Mouse (Mus musculus): ENCODE measurements at regions not wholly inside any gene's neighbourhood (a gene's known extent, or its start where the extent isn't known, plus 50 kb on each side); places are given as distances from the start of the nearest gene placed in this dataset.

DNA sequence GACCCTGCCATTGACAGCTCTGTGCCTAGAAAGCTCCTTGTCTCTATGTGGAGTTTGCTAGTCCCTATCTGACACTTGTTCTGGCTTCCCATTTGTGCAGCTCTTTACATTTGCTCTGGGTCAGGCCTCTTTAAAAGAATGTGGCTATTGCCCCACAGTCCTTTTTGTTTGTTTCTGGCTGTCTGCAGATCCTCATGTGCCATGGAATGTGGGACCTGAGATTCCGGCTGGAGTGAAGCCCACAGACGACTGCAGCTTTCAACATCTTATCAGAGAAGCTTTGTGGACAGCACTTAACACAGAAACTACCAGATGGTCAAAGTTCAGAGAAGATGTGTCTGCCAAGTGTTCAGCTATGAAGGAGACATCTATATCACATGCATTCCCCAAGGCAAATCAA lies 309.7 kb upstream of the Egfl6 start:
- H3K9ac ChIP-seq (ENCODE audit: low read depth, low read length): no peak overlapping the region
- peak in 1 of 2 experiments; percentile 4 for DNase-seq
- intact Hi-C loops (cut with DNase I): no loop called here
- no peaks in the 10 kb centered on the region for H3K4me1 ChIP-seq (ENCODE audit: control insufficient read depth, insufficient read depth, low read length)
- H3K27me3 ChIP-seq (ENCODE audit: control insufficient read depth, insufficient read depth, low read length): no peaks in the 10 kb centered on the region
- no peak for TF ChIP-seq POLR2A (IDR thresholded peaks at IDR 0.05; ENCODE audit: insufficient read depth, low read depth, low read length)
- no peak for TF ChIP-seq CTCF (IDR thresholded peaks at IDR 0.05)
- no peak for TF ChIP-seq EP300 (IDR thresholded peaks at IDR 0.05; ENCODE audit: insufficient read depth, low read depth, low read length)
- WGBS: 53% methylated on average over 2 of the region's 2 CpGs
- H3K36me3 ChIP-seq (ENCODE audit: control insufficient read depth, insufficient read depth, low read length): no peaks in the 10 kb centered on the region
- H3K27ac ChIP-seq: no peak overlapping the region
- H3K79me2 ChIP-seq (replicated peaks; ENCODE audit: control insufficient read depth, insufficient read depth, low read length): no peaks in the 10 kb centered on the region
- no peak overlapping the region for H3K4me3 ChIP-seq

DNA sequence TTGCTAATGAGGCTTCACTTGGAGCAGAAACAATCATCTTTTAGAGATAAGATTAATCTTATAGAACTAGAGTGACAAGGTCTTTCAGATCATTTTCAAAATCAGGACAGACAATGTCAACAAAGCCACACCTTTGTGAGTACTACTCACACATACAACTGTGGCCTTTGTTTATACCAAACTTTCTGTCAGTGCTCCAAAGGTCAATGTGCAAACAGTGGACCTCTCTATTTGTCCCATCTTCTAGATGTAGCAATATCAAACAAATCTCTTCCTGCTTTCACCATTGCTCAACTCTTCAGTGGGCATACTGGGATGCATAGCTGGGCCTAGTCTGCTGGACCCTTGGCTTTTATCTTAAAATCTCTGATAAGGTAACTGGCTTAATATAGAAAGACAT lies 300.9 kb upstream of the Egfl6 start:
- H3K36me3 ChIP-seq (ENCODE audit: control insufficient read depth, insufficient read depth, low read length): no peaks in the 10 kb centered on the region
- intact Hi-C loops (cut with DNase I): no loop called here
- no peak for DNase-seq
- TF ChIP-seq EP300 (IDR thresholded peaks at IDR 0.05; ENCODE audit: insufficient read depth, low read depth, low read length): no peak
- TF ChIP-seq CTCF (IDR thresholded peaks at IDR 0.05): no peak
- no peak for TF ChIP-seq POLR2A (IDR thresholded peaks at IDR 0.05; ENCODE audit: insufficient read depth, low read depth, low read length)
- H3K9ac ChIP-seq (ENCODE audit: low read depth, low read length): no peak overlapping the region
- no peaks in the 10 kb centered on the region for H3K79me2 ChIP-seq (replicated peaks; ENCODE audit: control insufficient read depth, insufficient read depth, low read length)
- no peaks in the 10 kb centered on the region for H3K4me1 ChIP-seq (ENCODE audit: control insufficient read depth, insufficient read depth, low read length)
- no peak overlapping the region for H3K27ac ChIP-seq
- H3K27me3 ChIP-seq (ENCODE audit: control insufficient read depth, insufficient read depth, low read length): no peaks in the 10 kb centered on the region
- H3K4me3 ChIP-seq: no peak overlapping the region

DNA sequence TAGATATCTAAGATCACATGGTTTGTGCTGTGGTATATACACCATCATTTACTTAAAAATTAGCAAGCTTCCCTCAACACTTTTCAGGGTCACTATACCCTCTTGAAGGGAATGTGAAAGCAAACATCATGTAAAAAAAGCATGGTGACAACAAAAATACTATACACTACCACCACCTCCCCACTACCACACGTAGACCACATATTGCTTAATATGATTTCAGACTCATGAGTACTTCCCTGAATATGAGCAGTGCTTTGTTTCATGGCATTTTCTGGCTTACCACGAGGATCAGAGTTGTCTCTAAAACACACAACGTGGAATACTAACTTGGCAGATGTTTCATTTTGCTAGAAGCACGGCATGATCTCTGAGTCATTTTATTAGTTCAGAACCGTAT lies 284.0 kb upstream of the Egfl6 start:
- no peaks in the 10 kb centered on the region for H3K79me2 ChIP-seq (replicated peaks; ENCODE audit: control insufficient read depth, insufficient read depth, low read length)
- WGBS: 80% methylated on average over 5 of the region's 5 CpGs
- no peak overlapping the region for H3K27ac ChIP-seq
- no peaks in the 10 kb centered on the region for H3K36me3 ChIP-seq (ENCODE audit: control insufficient read depth, insufficient read depth, low read length)
- DNase-seq: no peak
- H3K4me3 ChIP-seq: no peak overlapping the region
- H3K27me3 ChIP-seq (ENCODE audit: control insufficient read depth, insufficient read depth, low read length): no peaks in the 10 kb centered on the region
- no peaks in the 10 kb centered on the region for H3K4me1 ChIP-seq (ENCODE audit: control insufficient read depth, insufficient read depth, low read length)
- intact Hi-C loops (cut with DNase I): no loop called here
- TF ChIP-seq POLR2A (IDR thresholded peaks at IDR 0.05; ENCODE audit: insufficient read depth, low read depth, low read length) (no peak), EP300 (IDR thresholded peaks at IDR 0.05; ENCODE audit: insufficient read depth, low read depth, low read length) (no peak), CTCF (IDR thresholded peaks at IDR 0.05) (no peak)
- no peak overlapping the region for H3K9ac ChIP-seq (ENCODE audit: low read depth, low read length)

DNA sequence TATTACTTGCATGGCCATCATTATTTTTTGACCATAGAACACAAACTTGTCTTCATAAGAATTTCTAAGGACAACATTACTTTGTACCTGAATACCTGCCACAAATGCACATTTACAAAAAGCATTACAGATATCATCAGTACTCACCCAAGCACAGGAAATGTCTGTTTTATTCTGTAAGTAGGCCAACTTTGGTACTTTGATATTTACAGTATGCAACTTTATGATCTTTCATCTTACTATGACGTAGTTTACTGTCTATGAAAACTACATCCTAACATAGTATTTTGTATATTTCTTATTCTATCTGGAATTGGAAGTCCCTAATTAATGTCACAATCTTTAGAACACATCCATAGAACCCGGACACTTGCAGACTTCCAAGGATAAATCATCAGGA lies 282.2 kb upstream of the Egfl6 start:
- Histone ChIP-seq H3K27me3 (ENCODE audit: control insufficient read depth, insufficient read depth, low read length) (no peaks in the 10 kb centered on the region), H3K4me1 (ENCODE audit: control insufficient read depth, insufficient read depth, low read length) (no peaks in the 10 kb centered on the region), H3K27ac (no peak overlapping the region), H3K4me3 (no peak overlapping the region), H3K36me3 (ENCODE audit: control insufficient read depth, insufficient read depth, low read length) (no peaks in the 10 kb centered on the region), H3K79me2 (replicated peaks; ENCODE audit: control insufficient read depth, insufficient read depth, low read length) (no peaks in the 10 kb centered on the region), H3K9ac (ENCODE audit: low read depth, low read length) (no peak overlapping the region)
- 71% methylated on average over 2 of the region's 2 CpGs for WGBS
- intact Hi-C loops (cut with DNase I): no loop called here
- TF ChIP-seq CTCF (IDR thresholded peaks at IDR 0.05) (no peak), POLR2A (IDR thresholded peaks at IDR 0.05; ENCODE audit: insufficient read depth, low read depth, low read length) (no peak), EP300 (IDR thresholded peaks at IDR 0.05; ENCODE audit: insufficient read depth, low read depth, low read length) (no peak)
- DNase-seq: no peak

Small RNA genes in the stretch of these regions (microRNA-seq; reads per million reads assigned to microRNA genes)
- gene Gm22368 (0 reads per million in 2 experiments), gene Gm44376 (0 reads per million in 2 experiments)
